Mouse (Mus musculus) heart, postnatal 0 days (tissue): Measurements from ENCODE around the gene Map1lc3b. TPM values are rescaled to one million over a fixed set of nuclear protein-coding genes. Genes with fewer than 3 reads are reported as not detected.

Source experiments
- ATAC-seq: fragments of 200-750 bp; cut with Nextera tagmentation; 2 replicates; pipeline ENCODE4 v1.8.0; 2017; ENCODE audit warnings: low read depth, moderate number of reproducible peaks, moderate library complexity; ENCODE audit not compliant: insufficient read depth
- DNase-seq: peaks from one replicate; pipeline ENCODE4 v3.0.0-alpha.2; 2016; ENCODE audit warnings: low spot score
- H3K27ac ChIP-seq: fragments of 300-500 bp; sonication (generic); 2 replicates; pipeline ENCODE4 v1.5.1; 2014; ENCODE audit warnings: low read depth, mild to moderate bottlenecking
- H3K27me3 ChIP-seq: fragments of 300-500 bp; sonication (generic); 2 replicates; pipeline ENCODE4 v1.6.1; 2014; ENCODE audit warnings: low read length, mixed read lengths; ENCODE audit not compliant: control insufficient read depth, insufficient read depth
- H3K36me3 ChIP-seq: fragments of 300-500 bp; sonication (generic); replicated peaks from 2 replicates; pipeline ENCODE4 v1.6.1; 2014; ENCODE audit warnings: low read length, mixed read lengths; ENCODE audit not compliant: control insufficient read depth, insufficient read depth
- H3K4me1 ChIP-seq: fragments of 300-500 bp; sonication (generic); 2 replicates; pipeline ENCODE4 v1.6.1; 2014; ENCODE audit warnings: antibody characterized with exemption; ENCODE audit not compliant: control insufficient read depth, insufficient read depth
- H3K4me2 ChIP-seq: fragments of 300-500 bp; sonication (generic); 2 replicates; pipeline ENCODE4 v1.6.1; 2014; ENCODE audit warnings: low read depth, mild to moderate bottlenecking, low read length, moderate library complexity
- H3K4me3 ChIP-seq: fragments of 300-500 bp; sonication (generic); 2 replicates; pipeline ENCODE4 v1.5.1; 2014; ENCODE audit warnings: low read depth, low read length
- H3K9ac ChIP-seq: fragments of 300-500 bp; sonication (generic); replicated peaks from 2 replicates; pipeline ENCODE4 v1.6.1; 2014; ENCODE audit warnings: low read depth, low read length, mixed read lengths
- H3K9me3 ChIP-seq: fragments of 300-500 bp; sonication (generic); replicated peaks from 2 replicates; pipeline ENCODE4 v1.6.1; 2016; ENCODE audit warnings: low read length; ENCODE audit not compliant: control insufficient read depth
- CTCF ChIP-seq: IDR thresholded peaks from 2 replicates; pipeline ENCODE4 v1.5.1; 2016; ENCODE audit warnings: antibody characterized with exemption, control low read depth, low read depth
- EP300 ChIP-seq: IDR thresholded peaks from 2 replicates; pipeline ENCODE4 v1.6.1; 2016; ENCODE audit warnings: antibody characterized with exemption, low read depth
- WGBS: fragments of 180-500 bp; shearing (Covaris S2); extraction: QIAGEN DNeasy Blood & Tissue Kit; methylation state at CpG from one replicate; pipeline ENCODE4 v1.1.7; 2014; 5-methylcytosine and 5-hydroxymethylcytosine counted together
- polyA plus RNA-seq: library from polyadenylated mRNA; unstranded; fragments of >200 nt; fragmentation: Nextera tagmentation; extraction: Ambion mirVana; gene quantifications from 2 replicates; pipeline ENCODE4 v1.2.1, GENCODE M21; 2015
- total RNA-seq: library from RNA; depleted of rRNA; stranded (reverse); fragments of >200 nt; gene quantifications from 2 replicates; pipeline ENCODE4 v1.2.3, GENCODE M21; 2014; ENCODE audit warnings: low replicate concordance

Map1lc3b gene
- total and polyA plus RNA-seq, 2 experiments from 2014 or later = 186 to 313 TPM

DNA sequence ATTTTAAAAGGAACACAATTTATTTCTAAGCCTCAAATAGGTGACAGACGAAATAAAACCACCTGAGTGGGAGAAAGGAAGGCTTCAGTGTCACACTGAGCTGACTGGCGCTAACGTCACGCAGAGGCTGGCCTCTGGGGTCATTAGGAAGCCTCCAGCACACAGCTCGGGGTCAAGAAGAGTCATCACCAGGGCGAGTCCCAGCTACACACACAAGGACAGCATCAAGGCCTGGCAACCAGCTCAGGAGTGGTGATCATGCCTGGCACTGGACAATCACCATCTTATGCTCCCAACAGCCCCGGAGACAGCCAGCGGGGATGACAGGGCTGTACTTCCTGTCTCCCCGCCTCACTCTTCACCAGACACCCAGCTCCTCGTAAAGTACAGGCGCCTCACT, 32.4 kb upstream of the Map1lc3b start:
- no peak overlapping the region for H3K27ac ChIP-seq
- H3K9ac ChIP-seq = no peak overlapping the region
- 81% methylated on average over 11 of the region's 11 CpGs for WGBS
- H3K4me2 ChIP-seq = no peak overlapping the region
- ATAC-seq (no peak), DNase-seq (no peak)
- no peaks in the 10 kb centered on the region for H3K9me3 ChIP-seq
- TF ChIP-seq EP300 = no peak
- TF ChIP-seq CTCF = no peak
- peaks cover 7% of the 10 kb centered on the region for H3K4me1 ChIP-seq
- no peak overlapping the region for H3K4me3 ChIP-seq
- H3K27me3 ChIP-seq = no peaks in the 10 kb centered on the region
- peaks cover 52% of the 10 kb centered on the region for H3K36me3 ChIP-seq

DNA sequence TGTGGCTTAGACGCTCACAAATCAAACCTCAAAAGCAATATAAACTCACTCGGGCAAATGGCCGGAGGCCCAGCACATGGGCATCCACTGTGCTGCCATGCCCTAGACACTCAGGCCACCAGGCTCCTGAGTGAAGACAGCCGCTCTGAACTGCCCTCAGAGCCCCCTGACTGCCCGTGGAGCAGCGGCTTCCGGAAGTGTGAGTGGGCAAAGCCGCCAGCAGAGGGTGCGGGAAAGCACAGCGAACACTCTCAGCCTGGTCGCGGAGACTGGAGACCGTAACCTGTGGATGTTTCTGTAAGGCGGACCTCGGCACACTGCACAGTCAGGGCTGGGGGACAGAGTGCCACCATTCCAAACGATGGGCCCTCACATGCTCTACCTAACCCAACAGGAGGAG, 31.6 kb upstream of the Map1lc3b start:
- Histone ChIP-seq H3K4me2 (no peak overlapping the region), H3K27ac (no peak overlapping the region), H3K9ac (no peak overlapping the region), H3K36me3 (peaks cover 45% of the 10 kb centered on the region), H3K27me3 (no peaks in the 10 kb centered on the region), H3K4me3 (no peak overlapping the region), H3K9me3 (no peaks in the 10 kb centered on the region), H3K4me1 (peaks cover 7% of the 10 kb centered on the region)
- no peak for TF ChIP-seq EP300
- TF ChIP-seq CTCF = no peak
- 86% methylated on average over 16 of the region's 16 CpGs for WGBS
- DNase-seq = no peak
- no peak for ATAC-seq

- ATAC-seq (no peak), DNase-seq (no peak)
- Histone ChIP-seq H3K4me2 (no peak overlapping the region), H3K9me3 (no peaks in the 10 kb centered on the region), H3K4me3 (no peak overlapping the region), H3K27ac (no peak overlapping the region), H3K4me1 (peaks cover 7% of the 10 kb centered on the region), H3K27me3 (no peaks in the 10 kb centered on the region), H3K36me3 (peaks cover 38% of the 10 kb centered on the region), H3K9ac (no peak overlapping the region)
- WGBS = 89% methylated on average over 12 of the region's 12 CpGs
- TF ChIP-seq CTCF = no peak
- TF ChIP-seq EP300 = no peak
Observed at GRCm38 (mm10) chr8:121559801-121560200, 30.4 kb upstream of the Map1lc3b start.

- Histone ChIP-seq H3K4me2 (no peak overlapping the region), H3K36me3 (peaks cover 31% of the 10 kb centered on the region), H3K27ac (no peak overlapping the region), H3K4me3 (no peak overlapping the region), H3K27me3 (no peaks in the 10 kb centered on the region), H3K9me3 (no peaks in the 10 kb centered on the region), H3K4me1 (peaks cover 7% of the 10 kb centered on the region), H3K9ac (no peak overlapping the region)
- TF ChIP-seq CTCF (no peak), EP300 (no peak)
- DNase-seq = no peak
- ATAC-seq = no peak
- WGBS = 86% methylated on average over 7 of the region's 7 CpGs
Observed at GRCm38 (mm10) chr8:121560432-121561100, 29.6 kb upstream of the Map1lc3b start.

DNA sequence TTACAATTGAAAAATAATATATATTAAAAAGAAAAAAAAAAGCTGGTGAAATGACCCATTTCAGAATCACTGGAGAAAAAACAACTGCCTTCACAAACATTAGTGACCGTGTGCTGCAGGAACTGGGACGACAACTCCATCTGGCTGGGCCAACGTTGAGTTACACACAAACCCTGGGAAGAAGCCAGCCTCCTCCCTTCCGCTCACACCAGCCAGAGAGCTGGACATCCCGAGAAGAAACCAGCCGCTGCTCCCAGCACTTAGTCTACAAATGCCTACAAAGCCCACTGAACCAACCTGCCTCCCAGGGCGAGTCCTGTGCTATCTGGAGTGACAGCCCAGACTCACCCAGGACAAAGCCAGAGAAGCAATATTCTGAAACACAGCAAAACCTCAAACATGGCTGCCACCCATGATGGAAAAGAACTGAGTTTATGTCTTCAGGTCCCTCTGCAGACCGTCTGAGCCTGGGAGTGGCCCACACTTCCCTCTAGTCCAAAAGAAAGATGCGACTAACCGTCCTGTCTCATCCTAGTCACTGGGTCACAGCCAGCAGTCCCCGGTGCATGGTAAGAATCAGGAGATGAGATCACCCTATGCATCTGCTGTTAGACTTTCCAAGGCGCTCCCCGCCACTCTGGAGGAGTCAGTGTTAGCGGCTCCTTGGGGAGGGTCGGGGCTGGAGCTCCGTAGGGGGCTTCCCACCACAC, 28.4 kb upstream of the Map1lc3b start:
- DNase-seq (no peak), ATAC-seq (no peak)
- H3K9ac ChIP-seq = no peak overlapping the region
- TF ChIP-seq EP300 (no peak), CTCF (no peak)
- H3K36me3 ChIP-seq = peaks cover 26% of the 10 kb centered on the region
- H3K4me2 ChIP-seq = no peak overlapping the region
- peak overlapping the region; percentile 89 for H3K27ac ChIP-seq
- no peak overlapping the region for H3K4me3 ChIP-seq
- WGBS = 75% methylated on average over 16 of the region's 16 CpGs
- peaks cover 7% of the 10 kb centered on the region for H3K4me1 ChIP-seq
- no peaks in the 10 kb centered on the region for H3K9me3 ChIP-seq
- H3K27me3 ChIP-seq = no peaks in the 10 kb centered on the region
